Mouse (Mus musculus): ENCODE data around the gene Slc17a7.
A peak's percentile ranks its signal among the peaks of the same experiment; 100 is the strongest.
"Not testable (repeated sequence)": the region's sequence is repeated elsewhere in the genome, so short reads cannot be mapped to it uniquely, and the experiment has no call there.

Slc17a7 gene

GRCm38 (mm10) chr7:45154993-45155514 is 8.7 kb upstream of the Slc17a7 start:
- peak; percentile 81 for DNase-seq

DNA sequence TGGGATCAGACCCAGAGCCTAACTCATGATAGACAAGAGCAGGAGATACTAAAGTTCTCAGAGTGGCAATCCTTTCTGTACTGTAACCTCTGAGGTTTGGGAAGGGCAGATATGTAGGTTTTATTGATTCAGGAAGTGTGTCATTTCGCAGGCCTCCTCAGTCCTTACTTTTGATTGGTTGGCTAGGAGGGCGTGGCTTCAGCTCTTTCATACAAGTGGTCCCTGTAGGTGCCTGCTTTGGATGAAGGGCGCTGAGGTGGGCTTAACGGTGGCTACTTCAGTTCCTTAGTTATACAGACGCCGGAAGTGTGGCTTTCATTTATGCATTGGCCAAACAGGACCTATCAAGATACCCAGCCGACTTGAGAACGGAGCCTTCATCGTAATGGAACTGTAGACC is 8.2 kb upstream of the Slc17a7 start:
- peak; percentile 58 for DNase-seq

DNA sequence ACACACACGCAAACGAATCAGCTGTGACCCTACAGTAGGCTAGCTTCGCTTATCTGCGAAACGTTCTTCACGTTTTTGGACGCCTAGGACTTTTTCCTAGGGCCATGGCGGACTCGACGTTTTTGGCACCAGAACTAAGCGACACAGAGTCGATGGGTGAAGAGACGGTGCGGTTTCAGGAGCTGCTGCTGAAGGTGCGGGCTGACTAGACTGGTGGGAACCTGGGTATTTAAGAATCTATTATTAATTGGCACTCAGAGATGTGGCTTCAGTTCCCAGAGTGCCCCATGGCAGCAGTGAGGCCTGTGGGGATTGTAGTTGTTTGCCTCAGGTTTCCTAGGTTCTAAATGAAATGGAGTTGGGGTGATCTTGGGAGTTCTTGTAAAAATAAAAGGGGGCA is 7.5 kb upstream of the Slc17a7 start:
- DNase-seq, result peak; percentile 51

DNA sequence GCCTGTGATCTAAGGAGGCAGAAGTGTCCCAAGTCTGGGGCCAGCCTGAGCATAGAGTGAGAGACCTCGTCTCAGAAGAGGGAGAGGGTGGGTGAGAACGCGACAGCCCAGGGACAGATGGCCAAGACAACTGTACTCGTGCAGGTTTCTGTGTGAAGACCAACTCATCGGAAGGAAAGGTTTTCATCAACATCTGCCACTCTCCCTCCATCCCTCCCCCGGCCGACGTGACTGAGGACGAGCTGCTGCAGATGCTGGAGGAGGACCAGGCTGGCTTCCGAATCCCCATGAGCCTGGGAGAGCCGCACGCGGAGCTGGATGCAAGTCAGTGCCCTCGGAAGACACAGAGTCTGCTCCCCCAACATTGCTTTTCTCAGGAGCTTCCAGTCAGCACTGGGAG is 6.3 kb upstream of the Slc17a7 start:
- peak; percentile 56 for DNase-seq

DNA sequence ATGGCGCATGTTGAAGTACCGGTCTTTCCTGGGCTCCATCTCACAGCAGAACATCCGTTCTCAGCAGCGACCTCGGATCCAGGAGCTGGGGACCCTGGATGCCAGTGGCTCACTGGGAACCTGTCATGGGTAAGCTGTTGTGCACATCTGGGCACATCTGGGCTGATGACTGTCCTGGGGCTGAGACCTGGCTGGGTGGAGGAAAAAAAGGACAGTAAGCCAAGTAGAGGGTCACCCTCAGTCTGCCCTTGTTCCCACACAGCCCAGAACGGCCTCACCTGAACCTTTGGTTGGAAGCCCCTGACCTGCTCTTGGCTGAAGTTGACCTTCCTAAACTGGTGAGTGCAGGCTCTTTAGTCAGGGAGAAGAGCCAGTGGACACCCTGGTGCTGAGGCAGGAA is 4.8 kb upstream of the Slc17a7 start:
- DNase-seq, result peak; percentile 63

DNA sequence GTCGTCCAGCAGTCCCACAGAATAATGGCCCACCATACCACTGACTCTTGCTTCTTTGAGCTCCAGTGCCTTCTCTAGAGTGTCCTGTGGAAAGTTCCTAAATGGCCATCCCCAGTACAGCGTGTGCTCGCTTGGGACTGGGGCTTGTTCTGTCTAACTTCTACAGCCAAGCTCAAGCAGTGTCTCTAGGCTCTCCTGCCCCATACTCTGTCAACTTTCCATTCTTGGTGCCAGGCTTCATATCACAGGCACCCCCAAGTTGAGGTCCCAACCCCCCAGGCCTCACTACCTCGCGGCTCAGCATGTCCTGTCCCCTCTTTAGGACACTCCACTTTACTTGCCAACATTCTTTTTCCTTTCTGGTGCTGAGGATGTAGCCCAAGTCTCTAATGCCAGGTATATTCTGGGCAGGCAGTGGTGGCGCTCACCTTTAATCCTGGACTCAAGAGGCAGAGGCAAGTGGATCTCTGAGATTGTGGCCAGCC is 3.4 kb upstream of the Slc17a7 start:
- no peak for DNase-seq

GRCm38 (mm10) chr7:45160866-45161265 is 2.9 kb upstream of the Slc17a7 start:
- peak; percentile 61 for DNase-seq

- peak; percentile 99 for DNase-seq
Observed at GRCm38 (mm10) chr7:45161612-45162473, 1.9 kb upstream of the Slc17a7 start.

- DNase-seq, result no peak
Observed at GRCm38 (mm10) chr7:45162551-45162950, 1.2 kb upstream of the Slc17a7 start.

DNA sequence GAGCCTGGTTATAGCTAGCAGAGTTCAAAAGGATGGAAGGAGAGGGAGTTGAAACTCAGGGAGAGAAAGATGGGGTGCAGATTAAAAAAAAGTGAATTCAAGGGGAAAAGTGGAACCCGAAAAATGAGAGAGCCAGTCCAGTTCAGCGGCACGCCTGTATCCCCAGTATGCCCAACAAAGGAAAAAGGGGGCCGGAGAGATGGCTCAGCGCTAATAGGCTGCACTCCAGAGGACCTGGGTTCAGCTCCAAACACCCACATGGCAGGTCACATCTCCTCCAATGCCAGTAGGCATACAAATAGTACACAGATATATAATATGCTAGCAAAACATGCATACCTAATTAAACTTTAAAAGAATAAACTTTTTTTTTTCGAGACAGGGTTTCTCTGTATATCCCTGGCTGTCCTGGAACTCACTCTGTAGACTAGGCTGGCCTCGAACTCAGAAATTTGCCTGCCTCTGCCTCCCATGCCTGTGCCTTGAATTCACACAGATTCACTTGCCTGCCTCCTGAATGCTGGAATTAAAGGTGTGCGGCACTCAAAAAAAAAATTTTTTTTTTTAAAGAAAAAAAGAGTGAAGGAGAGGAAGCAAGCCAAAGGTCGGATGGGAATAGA is 643 bp upstream of the Slc17a7 start:
- DNase-seq, result peak; percentile 61

DNA sequence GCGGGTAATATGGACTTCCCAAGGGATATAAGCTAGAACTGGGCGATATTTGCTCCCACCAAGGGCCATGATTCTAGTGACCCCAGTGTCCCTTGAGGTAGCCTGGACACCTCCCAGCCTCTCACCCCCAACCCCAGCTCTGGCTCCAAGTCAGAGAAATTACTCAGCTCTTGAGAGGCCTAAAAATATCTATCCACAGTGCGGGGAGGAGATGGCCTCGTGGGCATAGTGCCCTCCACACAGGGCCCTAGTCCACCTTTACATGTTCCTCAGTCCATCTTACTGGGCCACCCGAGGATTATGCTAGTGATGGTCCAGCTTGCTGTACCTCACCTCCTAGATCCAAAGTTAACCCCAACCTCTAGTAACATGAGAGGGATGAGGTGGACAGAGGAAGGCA is 1.1 kb downstream of the Slc17a7 start:
- peak; percentile 85 for DNase-seq

DNA sequence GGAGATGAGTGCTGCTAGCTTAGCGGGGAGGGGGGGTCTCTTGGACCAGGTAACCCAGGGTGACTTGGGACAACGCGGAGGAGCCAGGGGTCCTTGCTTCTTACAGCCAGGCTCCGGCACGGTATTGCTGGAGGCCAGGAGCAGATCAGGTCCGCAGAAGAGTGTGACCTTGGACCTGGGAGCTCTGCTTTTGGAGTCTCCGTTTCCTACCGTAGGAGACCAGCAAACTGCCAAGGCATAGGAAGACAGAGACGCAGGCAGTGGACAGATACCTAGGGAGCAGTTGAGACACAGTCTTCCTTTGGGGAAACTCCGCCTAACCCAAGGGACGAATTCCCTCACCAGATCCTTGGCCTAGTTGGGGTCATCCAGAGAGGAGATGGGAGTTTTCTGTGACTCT is 2.0 kb downstream of the Slc17a7 start:
- peak; percentile 70 for DNase-seq

- peak; percentile 82 for DNase-seq
Observed at GRCm38 (mm10) chr7:45166950-45167401, 3.2 kb downstream of the Slc17a7 start.

GRCm38 (mm10) chr7:45167761-45168445 is 4.2 kb downstream of the Slc17a7 start:
- DNase-seq, result peak; percentile 90

- peak; percentile 86 for DNase-seq
Observed at GRCm38 (mm10) chr7:45168656-45169055, 4.9 kb downstream of the Slc17a7 start.

- peak; percentile 85 for DNase-seq
Observed at GRCm38 (mm10) chr7:45169495-45169894, 5.7 kb downstream of the Slc17a7 start.

GRCm38 (mm10) chr7:45172974-45173373 is 9.2 kb downstream of the Slc17a7 start:
- no peak for DNase-seq

GRCm38 (mm10) chr7:45173772-45174171 is 10.0 kb downstream of the Slc17a7 start:
- not testable (repeated sequence) for DNase-seq

DNA sequence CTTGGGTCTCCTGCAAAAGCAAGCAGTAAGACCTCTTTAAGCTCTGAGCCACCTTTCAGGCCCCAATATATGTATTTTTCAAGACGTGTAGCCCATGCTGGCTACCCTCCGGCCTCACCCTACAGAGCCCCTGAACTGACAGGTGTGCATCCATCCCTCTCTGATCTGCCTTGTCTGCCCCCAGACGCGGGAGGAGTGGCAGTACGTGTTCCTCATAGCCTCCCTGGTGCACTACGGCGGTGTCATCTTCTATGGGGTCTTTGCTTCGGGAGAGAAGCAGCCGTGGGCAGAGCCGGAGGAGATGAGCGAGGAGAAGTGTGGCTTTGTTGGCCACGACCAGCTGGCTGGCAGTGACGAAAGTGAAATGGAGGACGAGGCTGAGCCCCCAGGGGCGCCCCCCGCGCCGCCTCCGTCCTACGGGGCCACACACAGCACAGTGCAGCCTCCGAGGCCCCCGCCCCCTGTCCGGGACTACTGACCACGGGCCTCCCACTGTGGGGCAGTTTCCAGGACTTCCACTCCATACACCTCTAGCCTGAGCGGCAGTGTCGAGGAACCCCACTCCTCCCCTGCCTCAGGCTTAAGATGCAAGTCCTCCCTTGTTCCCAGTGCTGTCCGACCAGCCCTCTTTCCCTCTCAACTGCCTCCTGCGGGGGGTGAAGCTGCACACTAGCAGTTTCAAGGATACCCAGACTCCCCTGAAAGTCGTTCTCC is 11.0 kb downstream of the Slc17a7 start:
- peak; percentile 53 for DNase-seq

- no peak for DNase-seq
Observed at GRCm38 (mm10) chr7:45175398-45175797, 11.6 kb downstream of the Slc17a7 start.

DNA sequence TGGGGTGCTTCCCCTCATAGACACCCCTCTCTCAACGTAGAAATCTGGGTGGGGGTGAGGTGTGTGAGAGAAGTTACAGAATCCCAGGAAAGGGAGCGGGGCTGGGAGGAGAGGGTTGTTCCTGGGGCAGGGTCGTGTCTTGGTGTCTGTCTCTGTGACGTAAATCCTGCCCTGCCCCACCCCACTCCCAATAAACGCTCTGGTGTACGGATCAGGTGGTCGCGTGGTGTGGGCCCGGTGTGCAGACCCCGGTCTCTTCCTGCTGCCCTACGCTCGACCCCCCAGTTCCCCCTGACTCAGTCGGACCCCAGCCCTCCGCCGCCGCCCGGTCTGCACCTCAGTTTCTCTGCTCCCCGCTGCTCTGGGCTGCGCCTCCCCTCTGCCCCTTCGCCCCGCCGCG is 12.2 kb downstream of the Slc17a7 start:
- peak; percentile 54 for DNase-seq

- peak; percentile 51 for DNase-seq
Observed at GRCm38 (mm10) chr7:45176356-45176755, 12.6 kb downstream of the Slc17a7 start.

GRCm38 (mm10) chr7:45178550-45178949 is 14.8 kb downstream of the Slc17a7 start:
- DNase-seq, result peak; percentile 56
